Mouse (Mus musculus): ENCODE results near the gene Trappc6a.

GRCm38 (mm10) chr7:19464367-19465307, 43.6 kb upstream of the Trappc6a start:
- no peak for TF ChIP-seq CTCF (IDR thresholded peaks at IDR 0.05; ENCODE audit: low read depth)
- TF ChIP-seq EP300 (IDR thresholded peaks at IDR 0.05; ENCODE audit: low read depth), result no peak
